Mouse (Mus musculus): ENCODE data around the gene Ddx28. TPM values are rescaled to one million over a fixed set of nuclear protein-coding genes. Genes with fewer than 3 reads are reported as not detected.
"Not testable (repeated sequence)": the region's sequence is repeated elsewhere in the genome, so short reads cannot be mapped to it uniquely, and the experiment has no call there.

Gene Ddx28
- polyA plus RNA-seq, 1 experiment from 2014 or later, result 19.7 TPM

- Histone ChIP-seq H3K9ac (replicated peaks) (no peak overlapping the region), H3K4me3 (no peak overlapping the region), H3K36me3 (peaks cover 25% of the 10 kb centered on the region), H3K4me1 (no peaks in the 10 kb centered on the region), H3K27ac (replicated peaks) (no peak overlapping the region), H3K9me3 (no peaks in the 10 kb centered on the region), H3K4me2 (replicated peaks) (no peak overlapping the region), H3K27me3 (no peaks in the 10 kb centered on the region)
- ATAC-seq (ENCODE audit: low FRiP score, low read depth), result no peak
- WGBS, result 93% methylated on average over 11 of the region's 11 CpGs
Observed at GRCm38 (mm10) chr8:106046872-106047559, 35.3 kb upstream of the Ddx28 start.

GRCm38 (mm10) chr8:106044151-106044550 lies 32.5 kb upstream of the Ddx28 start:
- Histone ChIP-seq H3K9me3 (no peaks in the 10 kb centered on the region), H3K4me2 (replicated peaks) (no peak overlapping the region), H3K27me3 (no peaks in the 10 kb centered on the region), H3K4me1 (no peaks in the 10 kb centered on the region), H3K36me3 (0 out of 2 replicates have a peak, but pooled peaks cover 12% of the 10 kb centered on the region), H3K4me3 (no peak overlapping the region), H3K27ac (replicated peaks) (no peak overlapping the region), H3K9ac (replicated peaks) (no peak overlapping the region)
- ATAC-seq (ENCODE audit: low FRiP score, low read depth), result no peak; the same call in 1 of the 2 replicates
- 90% methylated on average over 3 of the region's 3 CpGs for WGBS

- ATAC-seq (ENCODE audit: low FRiP score, low read depth), result no peak
- no peaks in the 10 kb centered on the region for H3K9me3 ChIP-seq
- WGBS, result 82% methylated on average over 2 of the region's 2 CpGs
Observed at GRCm38 (mm10) chr8:106043055-106043454, 31.4 kb upstream of the Ddx28 start.

GRCm38 (mm10) chr8:106040218-106040617 lies 28.5 kb upstream of the Ddx28 start:
- no peak for ATAC-seq (ENCODE audit: low FRiP score, low read depth)
- WGBS, result 80% methylated on average over 4 of the region's 4 CpGs
- peaks cover 13% of the 10 kb centered on the region; the same call in 1 of the 2 replicates for H3K36me3 ChIP-seq

More at GRCm38 (mm10) chr8:106043055-106043454, 31.4 kb upstream of the Ddx28 start:
- no peak overlapping the region for H3K27ac ChIP-seq (replicated peaks)
- no peaks in the 10 kb centered on the region for H3K27me3 ChIP-seq
- no peak overlapping the region for H3K9ac ChIP-seq (replicated peaks)
- H3K36me3 ChIP-seq, result 0 out of 2 replicates have a peak, but pooled peaks cover 9% of the 10 kb centered on the region
- H3K4me1 ChIP-seq, result no peaks in the 10 kb centered on the region
- no peak overlapping the region for H3K4me3 ChIP-seq
- no peak overlapping the region for H3K4me2 ChIP-seq (replicated peaks)

GRCm38 (mm10) chr8:106039605-106040004 lies 27.9 kb upstream of the Ddx28 start:
- ATAC-seq (ENCODE audit: low FRiP score, low read depth), result no peak
- no peaks in the 10 kb centered on the region for H3K4me1 ChIP-seq
- no peaks in the 10 kb centered on the region for H3K9me3 ChIP-seq
- no peak overlapping the region for H3K4me3 ChIP-seq
- 84% methylated on average over 4 of the region's 4 CpGs for WGBS
- H3K27me3 ChIP-seq, result no peaks in the 10 kb centered on the region
- H3K36me3 ChIP-seq, result peaks cover 13% of the 10 kb centered on the region; the same call in 1 of the 2 replicates
- H3K4me2 ChIP-seq (replicated peaks), result no peak overlapping the region
- H3K27ac ChIP-seq (replicated peaks), result no peak overlapping the region
- H3K9ac ChIP-seq (replicated peaks), result no peak overlapping the region

More at GRCm38 (mm10) chr8:106040218-106040617, 28.5 kb upstream of the Ddx28 start:
- Histone ChIP-seq H3K4me2 (replicated peaks) (no peak overlapping the region), H3K27ac (replicated peaks) (no peak overlapping the region), H3K27me3 (no peaks in the 10 kb centered on the region), H3K9ac (replicated peaks) (no peak overlapping the region), H3K9me3 (no peaks in the 10 kb centered on the region), H3K4me1 (no peaks in the 10 kb centered on the region), H3K4me3 (no peak overlapping the region)

GRCm38 (mm10) chr8:106038721-106039120 lies 27.0 kb upstream of the Ddx28 start:
- Histone ChIP-seq H3K27me3 (no peaks in the 10 kb centered on the region), H3K4me3 (no peak overlapping the region), H3K36me3 (peaks cover 16% of the 10 kb centered on the region; the same call in 1 of the 2 replicates), H3K9ac (replicated peaks) (no peak overlapping the region), H3K27ac (replicated peaks) (no peak overlapping the region), H3K4me1 (no peaks in the 10 kb centered on the region), H3K4me2 (replicated peaks) (no peak overlapping the region), H3K9me3 (no peaks in the 10 kb centered on the region)
- 93% methylated on average over 10 of the region's 10 CpGs for WGBS
- ATAC-seq (ENCODE audit: low FRiP score, low read depth), result no peak

- no peak for ATAC-seq (ENCODE audit: low FRiP score, low read depth)
- Histone ChIP-seq H3K4me3 (no peak overlapping the region), H3K4me1 (no peaks in the 10 kb centered on the region), H3K36me3 (peaks cover 22% of the 10 kb centered on the region; the same call in 1 of the 2 replicates), H3K4me2 (replicated peaks) (no peak overlapping the region), H3K9me3 (no peaks in the 10 kb centered on the region), H3K27me3 (no peaks in the 10 kb centered on the region), H3K9ac (replicated peaks) (no peak overlapping the region), H3K27ac (replicated peaks) (no peak overlapping the region)
Observed at GRCm38 (mm10) chr8:106022483-106022882, 10.8 kb upstream of the Ddx28 start.

GRCm38 (mm10) chr8:106018039-106018438 lies 6.4 kb upstream of the Ddx28 start:
- Histone ChIP-seq H3K9me3 (no peaks in the 10 kb centered on the region), H3K27ac (replicated peaks) (no peak overlapping the region), H3K4me3 (no peak overlapping the region), H3K4me1 (no peaks in the 10 kb centered on the region), H3K27me3 (no peaks in the 10 kb centered on the region), H3K4me2 (replicated peaks) (no peak overlapping the region), H3K36me3 (peaks cover 22% of the 10 kb centered on the region), H3K9ac (replicated peaks) (no peak overlapping the region)
- no peak for ATAC-seq (ENCODE audit: low FRiP score, low read depth)
- 89% methylated on average over 3 of the region's 3 CpGs for WGBS

GRCm38 (mm10) chr8:106017130-106017529 lies 5.4 kb upstream of the Ddx28 start:
- WGBS, result 96% methylated on average over 7 of the region's 7 CpGs
- Histone ChIP-seq H3K4me3 (no peak overlapping the region), H3K4me2 (replicated peaks) (no peak overlapping the region), H3K4me1 (peaks cover under 1% of the 10 kb centered on the region; the same call in 1 of the 2 replicates), H3K27me3 (no peaks in the 10 kb centered on the region), H3K36me3 (peaks cover 22% of the 10 kb centered on the region), H3K9me3 (no peaks in the 10 kb centered on the region), H3K27ac (replicated peaks) (no peak overlapping the region), H3K9ac (replicated peaks) (no peak overlapping the region)
- no peak for ATAC-seq (ENCODE audit: low FRiP score, low read depth)

GRCm38 (mm10) chr8:106016284-106016683 lies 4.6 kb upstream of the Ddx28 start:
- no peak overlapping the region for H3K4me3 ChIP-seq
- no peaks in the 10 kb centered on the region for H3K9me3 ChIP-seq
- H3K27me3 ChIP-seq, result no peaks in the 10 kb centered on the region
- H3K27ac ChIP-seq (replicated peaks), result no peak overlapping the region
- WGBS, result 95% methylated on average over 6 of the region's 6 CpGs
- no peak overlapping the region for H3K9ac ChIP-seq (replicated peaks)
- H3K4me2 ChIP-seq (replicated peaks), result no peak overlapping the region
- peaks cover 6% of the 10 kb centered on the region; the same call in 1 of the 2 replicates for H3K4me1 ChIP-seq
- ATAC-seq (ENCODE audit: low FRiP score, low read depth), result no peak
- peaks cover 22% of the 10 kb centered on the region for H3K36me3 ChIP-seq

- peaks cover 19% of the 10 kb centered on the region for H3K4me1 ChIP-seq
- H3K4me3 ChIP-seq, result peak overlapping the region; percentile 98
- not testable (repeated sequence) for H3K9me3 ChIP-seq; H3K27me3 ChIP-seq; ATAC-seq (ENCODE audit: low FRiP score, low read depth); H3K27ac ChIP-seq (replicated peaks)
- peak overlapping the region; percentile 99 for H3K4me2 ChIP-seq (replicated peaks)
- 80% methylated on average over 8 of the region's 8 CpGs for WGBS
- peak overlapping the region; percentile 92; the same call in 1 of the 2 replicates for H3K9ac ChIP-seq (replicated peaks)
- H3K36me3 ChIP-seq, result peaks cover 18% of the 10 kb centered on the region
Observed at GRCm38 (mm10) chr8:106012203-106012602, 521 bp upstream of the Ddx28 start.

- Histone ChIP-seq H3K27ac (replicated peaks) (peak overlapping the region; percentile 65), H3K9ac (replicated peaks) (peak overlapping the region; percentile 92), H3K9me3 (no peaks in the 10 kb centered on the region), H3K27me3 (no peaks in the 10 kb centered on the region), H3K4me2 (replicated peaks) (peak overlapping the region; percentile 99), H3K4me3 (peak overlapping the region; percentile 98), H3K4me1 (peaks cover 19% of the 10 kb centered on the region), H3K36me3 (peaks cover 9% of the 10 kb centered on the region; the same call in 1 of the 2 replicates)
- WGBS, result 1% methylated on average over 74 of the region's 74 CpGs
- ATAC-seq (ENCODE audit: low FRiP score, low read depth), result peak; percentile 94
Observed at GRCm38 (mm10) chr8:106010748-106011642, 687 bp downstream of the Ddx28 start.

Data from midbrain, embryonic 12.5 days (tissue).